Comparison of ENCODE assay signal across 8 mouse cellular contexts in genomic region chr7:125580625-125581316, GRCm38 (mm10). TPM values are rescaled to one million over a fixed set of nuclear protein-coding genes. Genes with fewer than 3 reads are reported as not detected.
A peak's percentile ranks its signal among the peaks of the same experiment; 100 is the strongest.
DNase-seq lines count a peak whose midpoint lies in the region; ATAC-seq and TF ChIP-seq lines count a peak whose summit lies in the region.

No protein-coding gene starts in this region.

- H3K27ac ChIP-seq in layer of hippocampus, adult 2 months: no peak overlapping the region; the same call in 1 of the 2 replicates
- no peak overlapping the region for H3K27ac ChIP-seq in heart, embryonic 14.5 days (replicated peaks in 1 of 2; ENCODE audit: control insufficient read depth in 1 of 2, insufficient read depth in 1 of 2, low read depth in 2 of 2, low read length in 2 of 2)
- no peak overlapping the region for H3K27ac ChIP-seq in liver, embryonic 16.5 days (ENCODE audit: low read length)

- no peak for ATAC-seq in heart, embryonic 14.5 days (ENCODE audit: insufficient number of reproducible peaks, insufficient read depth, low FRiP score, low read depth)
- ATAC-seq in liver, embryonic 16.5 days (ENCODE audit: low read depth): no peak

- DNase-seq in layer of hippocampus, adult 2 months (ENCODE audit: low spot score in 2 of 2): no peak
- DNase-seq in layer of hippocampus, adult 11-12 months (ENCODE audit: low spot score): no peak
- DNase-seq in R1 (ENCODE audit: low read depth, low spot score): peak; percentile 15
- no peak for DNase-seq in left cerebral cortex, adult 8-10 months (ENCODE audit: low spot score in 2 of 2)
- no peak for DNase-seq in gastrocnemius, postnatal 4 days (ENCODE audit: low spot score in 2 of 2)
- DNase-seq in layer of hippocampus, postnatal 14 days (ENCODE audit: low spot score in 2 of 2): no peak

- peaks cover 3% of the 10 kb centered on the region; the same call in 1 of the 2 replicates for H3K27me3 ChIP-seq in heart, embryonic 14.5 days (ENCODE audit: control insufficient read depth, insufficient read depth, low read length)
- peaks cover 2% of the 10 kb centered on the region; the same call in 1 of the 2 replicates for H3K27me3 ChIP-seq in liver, embryonic 16.5 days (ENCODE audit: control insufficient read depth, insufficient read depth, low read depth, low read length)

- no peaks in the 10 kb centered on the region for H3K9me3 ChIP-seq in heart, embryonic 14.5 days (ENCODE audit: control insufficient read depth, low read length)
- no peaks in the 10 kb centered on the region for H3K9me3 ChIP-seq in liver, embryonic 16.5 days (replicated peaks; ENCODE audit: control insufficient read depth, low read length)

- H3K4me1 ChIP-seq in heart, embryonic 14.5 days (ENCODE audit: control insufficient read depth in 2 of 2, insufficient read depth in 2 of 2, low read length in 2 of 2): peaks cover 16 to 23% of the 10 kb centered on the region in 2 experiments
- H3K4me1 ChIP-seq in liver, embryonic 16.5 days (ENCODE audit: control insufficient read depth, low read depth, low read length): peaks cover 23% of the 10 kb centered on the region

- H3K9ac ChIP-seq in heart, embryonic 14.5 days (ENCODE audit: low read length): peak overlapping the region; percentile 63
- H3K9ac ChIP-seq in liver, embryonic 16.5 days (ENCODE audit: low read depth, low read length): peak overlapping the region; percentile 39; the same call in 1 of the 2 replicates

- H3K4me2 ChIP-seq in heart, embryonic 14.5 days (ENCODE audit: low read length): peak overlapping the region; percentile 75
- H3K4me2 ChIP-seq in liver, embryonic 16.5 days (ENCODE audit: low read depth, low read length): peak overlapping the region; percentile 68

- no peak for TF ChIP-seq CTCF in layer of hippocampus, adult 2 months (conservative IDR thresholded peaks at IDR 0.05)

- H3K4me3 ChIP-seq in layer of hippocampus, adult 2 months: peak overlapping the region; percentile 52
- peak overlapping the region; percentile 25 to 32 for H3K4me3 ChIP-seq in heart, embryonic 14.5 days (ENCODE audit: control insufficient read depth in 1 of 2, insufficient read depth in 1 of 2, low read depth in 1 of 2, low read length in 2 of 2)
- H3K4me3 ChIP-seq in liver, embryonic 16.5 days (ENCODE audit: low read depth, low read length): peak overlapping the region; percentile 50

- WGBS in heart, embryonic 14.5 days: 12% methylated on average over 16 of the region's 16 CpGs
- WGBS in liver, embryonic 16.5 days (ENCODE audit: insufficient replicate concordance): 11% methylated on average over 16 of the region's 16 CpGs

- H3K36me3 ChIP-seq in heart, embryonic 14.5 days (ENCODE audit: control insufficient read depth, insufficient read depth, low read length): no peaks in the 10 kb centered on the region
- no peaks in the 10 kb centered on the region for H3K36me3 ChIP-seq in liver, embryonic 16.5 days (ENCODE audit: control insufficient read depth, insufficient read depth)

RNA-seq across cellular contexts. Expression of gene Il21r, which starts 22.5 kb away (rescaled TPM):
- total RNA-seq in layer of hippocampus, adult 2 months (2021): under 1 TPM; 0.98 to 1.00 TPM
- polyA plus RNA-seq in heart, embryonic 14.5 days (2014; fragmentation: Nextera tagmentation; extraction: Ambion mirVana): 0.20 TPM in 1 of 2 replicates, not detected in the other
- 0.68 and 1.0 TPM in 2 replicates for polyA plus RNA-seq in liver, embryonic 16.5 days (2015; fragmentation: Nextera tagmentation; extraction: Ambion mirVana)
- 1 to 10 TPM; 1.3 to 2.9 (median 2.1) TPM for total RNA-seq in left cerebral cortex, adult 8-10 months (2022)
- total RNA-seq in gastrocnemius, postnatal 4 days (2021): 1 to 10 TPM; 1.0 to 1.7 TPM
- total RNA-seq in layer of hippocampus, postnatal 14 days (2021): 1 to 10 TPM in 1 of 2 experiments, under 1 TPM in 1; 0.93 to 1.1 TPM

RNA-seq across cellular contexts. Expression of gene Il4ra, which starts 28.9 kb away (rescaled TPM):
- 1 to 10 TPM; 3.2 to 3.9 TPM for total RNA-seq in layer of hippocampus, adult 2 months (2021)
- polyA plus RNA-seq in heart, embryonic 14.5 days (2014; fragmentation: Nextera tagmentation; extraction: Ambion mirVana): 2.8 and 3.7 TPM in 2 replicates
- polyA plus RNA-seq in liver, embryonic 16.5 days (2015; fragmentation: Nextera tagmentation; extraction: Ambion mirVana): 6.2 and 6.9 TPM in 2 replicates
- total RNA-seq in left cerebral cortex, adult 8-10 months (2022): 10 to 100 TPM in 1 of 4 experiments, 1 to 10 TPM in 3; 5.2 to 10.1 (median 8.0) TPM
- total RNA-seq in gastrocnemius, postnatal 4 days (2021): 10 to 100 TPM; 14.5 to 15.1 TPM
- 1 to 10 TPM; 4.6 to 5.1 TPM for total RNA-seq in layer of hippocampus, postnatal 14 days (2021)
